Mouse (Mus musculus) frontal cortex, postnatal 25 days (tissue): Measurements from ENCODE around the gene Lipa.
A peak's percentile ranks its signal among the peaks of the same experiment; 100 is the strongest.

Experiments
- DNase-seq, 2 experiments: peaks; one replicate each; pipeline ENCODE4 v3.0.0; 2022; ENCODE audit warnings: low spot score in 2 of 2

Lipa gene

DNA sequence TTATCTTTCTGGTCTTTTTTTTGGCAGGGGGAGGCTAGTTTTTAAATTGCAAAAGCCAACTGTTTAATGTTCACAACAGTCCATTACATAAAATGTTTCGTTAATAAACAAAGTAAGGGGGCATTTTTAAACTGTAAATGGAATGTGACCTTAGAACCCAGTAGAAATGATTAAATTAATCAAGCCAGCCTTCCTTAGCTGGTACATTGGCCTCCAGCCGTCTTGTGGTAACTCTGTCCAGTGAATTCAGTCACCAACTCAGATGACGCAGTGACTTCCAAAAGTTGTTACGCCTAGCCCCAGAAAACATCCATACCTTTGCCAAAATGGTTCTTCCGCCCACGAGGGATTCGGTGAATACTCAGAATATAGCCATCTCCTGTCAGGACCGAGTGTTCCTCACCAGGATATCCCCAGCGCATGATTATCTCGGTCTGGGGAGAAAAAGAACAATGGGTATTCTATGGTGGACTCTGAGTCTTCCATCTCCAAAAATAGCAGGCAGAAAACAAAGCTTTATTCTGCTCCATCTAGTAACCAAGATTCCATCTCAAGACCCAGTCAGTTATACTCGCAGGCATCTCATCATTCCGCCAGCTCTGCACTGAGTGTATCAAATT is 4.1 kb downstream of the Lipa start:
- DNase-seq: no peak

DNA sequence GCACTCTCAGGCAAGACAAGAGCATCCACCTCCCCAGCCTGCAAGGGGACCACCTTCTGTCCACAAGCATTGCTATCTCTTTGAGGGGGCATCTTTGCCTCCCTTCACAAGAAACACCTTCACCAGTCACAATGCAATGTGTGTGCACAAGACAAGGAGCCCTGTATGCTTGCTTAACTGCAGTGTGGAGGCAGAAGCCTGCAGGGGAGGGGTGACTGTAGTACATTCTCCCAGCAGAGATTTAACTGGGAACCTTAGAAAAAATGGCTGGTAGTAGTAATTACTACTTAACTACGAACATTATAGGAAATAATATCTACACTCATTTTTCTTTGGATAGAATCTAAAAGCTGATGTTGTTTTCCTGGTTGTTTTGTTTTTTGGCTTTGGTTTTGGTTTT is 5.3 kb downstream of the Lipa start:
- no peak for DNase-seq

DNA sequence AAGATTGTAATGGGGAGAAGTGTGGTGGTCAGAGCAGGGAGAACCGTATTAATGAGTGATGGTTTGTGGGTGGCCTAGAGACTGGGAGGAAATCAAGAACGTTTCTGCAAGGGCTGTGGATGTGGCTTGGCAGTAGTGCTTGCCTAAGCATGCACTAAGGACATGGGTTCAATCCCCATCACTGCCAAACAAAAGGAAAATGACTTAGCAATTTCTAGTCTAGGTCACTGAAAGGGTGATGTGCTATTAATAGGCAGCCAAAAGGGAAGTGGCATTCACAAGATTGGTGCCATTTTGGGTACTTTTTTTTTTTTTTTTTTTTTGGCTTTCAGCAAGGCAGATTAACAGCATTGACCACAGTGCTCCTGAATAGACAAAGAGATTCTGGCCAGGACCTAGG is 5.9 kb downstream of the Lipa start:
- no peak for DNase-seq

DNA sequence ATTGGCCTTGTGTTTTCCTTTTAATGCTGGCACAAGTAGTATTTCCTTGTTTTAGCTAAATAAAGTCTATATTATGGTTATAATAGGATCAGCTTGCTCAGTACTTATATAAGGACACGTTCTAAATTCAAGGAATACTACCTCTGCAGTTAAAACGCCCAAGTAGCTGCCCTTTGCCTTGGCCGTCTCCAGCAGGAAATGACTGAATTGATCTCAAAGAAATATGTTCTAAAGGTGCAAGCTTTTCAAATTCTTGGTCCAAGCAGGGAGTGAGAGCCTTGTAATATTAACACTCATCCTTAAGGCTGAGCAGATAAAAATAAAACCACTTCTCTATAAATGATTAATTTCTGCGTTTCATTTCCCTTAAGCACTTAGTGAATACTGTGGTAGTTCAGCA is 7.2 kb downstream of the Lipa start:
- DNase-seq: no peak

DNA sequence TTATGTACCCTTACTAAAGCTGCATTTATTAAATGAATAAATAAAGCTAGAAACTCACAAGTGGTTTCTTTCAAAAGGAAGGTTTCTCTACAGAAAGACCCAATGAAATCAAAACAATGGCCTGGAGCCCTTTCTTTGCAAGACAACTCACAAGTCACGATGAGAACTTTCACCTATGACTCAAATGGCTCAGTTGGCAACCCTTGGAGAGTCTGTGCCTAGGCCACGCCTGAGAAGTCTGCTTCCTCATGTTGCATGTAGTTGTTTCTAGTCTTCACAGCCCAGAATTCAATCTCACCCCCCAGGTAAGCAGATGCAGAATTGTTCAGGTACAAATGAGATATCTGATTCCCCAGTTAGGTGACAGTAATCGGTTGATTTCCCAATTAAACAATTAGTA is 7.6 kb downstream of the Lipa start:
- no peak for DNase-seq

DNA sequence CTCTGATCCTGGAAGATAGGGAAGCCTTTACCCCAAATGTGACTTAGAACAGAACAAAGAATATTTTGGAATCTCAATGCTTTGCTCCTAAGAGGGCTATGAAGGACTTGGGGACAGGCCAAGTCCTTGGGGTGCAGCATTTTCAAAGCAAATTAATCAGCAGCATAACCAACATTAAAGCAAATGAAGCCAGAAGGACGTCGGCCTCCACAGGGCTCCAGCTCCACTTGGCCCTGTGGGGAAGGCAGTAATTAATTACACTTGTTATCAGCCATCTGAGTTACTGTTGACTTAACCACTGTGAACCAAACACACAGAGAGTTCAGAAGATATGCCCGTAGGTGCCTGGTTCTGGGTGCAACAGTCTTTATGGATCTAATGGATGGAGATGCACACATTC is 8.5 kb downstream of the Lipa start:
- DNase-seq: no peak

- no peak for DNase-seq
Observed at GRCm38 (mm10) chr19:34517812-34518594, 9.3 kb downstream of the Lipa start.

DNA sequence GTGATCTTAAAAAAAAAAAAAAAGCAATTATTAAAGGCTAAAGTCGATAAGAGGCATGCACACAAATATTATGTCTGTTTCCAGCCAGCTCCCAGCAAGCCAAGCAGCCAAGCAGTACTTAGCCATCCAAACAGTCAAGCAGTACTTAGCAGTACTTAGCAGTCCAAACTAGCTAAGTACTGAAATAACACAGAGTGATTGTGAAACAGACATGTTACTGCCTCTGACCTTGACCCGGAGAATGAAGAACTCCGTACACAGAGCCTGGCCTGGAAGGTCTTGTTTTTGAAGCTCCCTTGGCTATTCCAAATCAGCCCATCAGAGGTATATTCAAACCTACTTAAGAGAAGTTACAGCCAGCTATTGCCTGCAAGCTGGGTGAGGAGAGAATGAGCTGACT is 10.1 kb downstream of the Lipa start:
- DNase-seq: no peak

DNA sequence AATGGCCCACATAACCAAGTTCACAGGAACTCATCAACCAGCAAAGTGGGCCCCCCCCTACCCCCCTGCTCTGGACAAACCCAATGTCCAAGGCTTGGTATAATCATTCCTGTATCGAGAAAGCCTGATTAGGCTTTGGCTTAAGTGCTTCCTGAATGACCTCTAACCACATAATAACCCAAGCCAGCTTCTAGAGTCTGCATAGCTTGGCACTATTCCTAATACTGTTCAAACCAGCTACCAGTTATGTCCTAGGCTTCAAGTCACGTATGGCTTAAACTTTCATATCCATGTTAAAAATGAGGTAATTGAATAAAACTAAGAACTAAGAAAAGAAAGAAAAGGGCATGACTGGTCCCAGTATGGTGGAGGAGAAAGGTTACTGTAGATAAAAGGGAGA is 10.9 kb downstream of the Lipa start:
- no peak for DNase-seq

DNA sequence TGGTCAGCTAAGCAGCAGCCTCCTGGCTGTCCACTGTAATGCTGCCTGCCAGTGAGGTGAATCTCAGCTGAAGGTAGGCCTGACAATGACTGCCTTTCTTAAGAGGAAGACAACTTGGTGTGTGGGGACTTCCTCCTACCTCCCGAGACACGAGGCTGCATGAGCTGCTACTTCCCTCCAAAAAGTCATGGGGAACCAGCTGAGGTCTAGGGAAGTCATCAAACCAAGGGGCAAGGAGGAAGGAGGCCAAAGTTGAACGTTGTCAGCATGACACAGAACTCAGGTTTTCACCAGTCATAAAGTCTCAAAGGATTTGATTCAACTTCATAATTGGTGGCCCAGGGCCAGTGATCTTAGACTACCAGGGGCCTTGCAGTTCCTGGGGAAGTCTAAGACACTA is 11.6 kb downstream of the Lipa start:
- no peak for DNase-seq

DNA sequence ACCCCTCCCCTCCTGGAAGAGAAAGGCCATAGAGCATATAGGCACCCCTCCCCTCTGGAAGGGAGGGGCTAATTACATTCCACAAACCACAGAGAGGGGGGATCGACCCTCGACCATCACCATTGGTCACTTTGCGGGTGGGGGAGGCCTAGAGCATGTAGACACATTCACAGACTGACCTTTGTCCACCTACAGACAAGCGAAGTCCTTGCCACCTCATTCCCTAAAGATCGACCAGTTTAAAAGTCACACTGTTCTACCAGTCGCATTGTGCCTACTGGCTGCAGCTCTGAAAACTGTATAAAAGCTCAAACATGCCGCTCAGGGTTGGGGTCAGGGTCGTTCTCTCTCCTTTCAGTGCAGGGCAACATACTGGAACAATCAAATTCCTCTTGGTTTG is 15.7 kb downstream of the Lipa start:
- no peak for DNase-seq

- DNase-seq: no peak
Observed at GRCm38 (mm10) chr19:34510717-34511116, 16.6 kb downstream of the Lipa start.

GRCm38 (mm10) chr19:34505161-34505721 is 22.0 kb downstream of the Lipa start:
- no peak for DNase-seq

DNA sequence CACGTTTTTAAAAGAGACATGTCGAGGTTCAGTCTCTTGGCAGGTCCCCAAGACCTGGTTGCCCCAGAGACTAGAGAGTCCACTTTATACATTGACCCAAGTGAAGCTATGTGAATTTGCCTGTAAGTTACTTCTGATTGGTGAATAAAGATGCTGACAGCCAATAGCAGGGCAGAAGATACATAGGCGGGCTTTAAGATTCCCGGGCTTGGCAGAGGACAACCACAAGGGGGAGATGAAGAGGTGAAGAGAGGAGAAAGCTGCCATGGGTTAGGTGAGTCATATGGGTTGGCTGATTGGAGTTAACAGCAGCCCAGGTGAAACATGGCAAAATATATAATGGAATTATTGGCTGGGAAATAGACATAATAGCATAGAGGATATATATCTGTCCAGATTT is 26.5 kb downstream of the Lipa start:
- peak; percentile 23 to 25 for DNase-seq

- no peak for DNase-seq
Observed at GRCm38 (mm10) chr19:34496353-34496752, 30.9 kb downstream of the Lipa start.

DNA sequence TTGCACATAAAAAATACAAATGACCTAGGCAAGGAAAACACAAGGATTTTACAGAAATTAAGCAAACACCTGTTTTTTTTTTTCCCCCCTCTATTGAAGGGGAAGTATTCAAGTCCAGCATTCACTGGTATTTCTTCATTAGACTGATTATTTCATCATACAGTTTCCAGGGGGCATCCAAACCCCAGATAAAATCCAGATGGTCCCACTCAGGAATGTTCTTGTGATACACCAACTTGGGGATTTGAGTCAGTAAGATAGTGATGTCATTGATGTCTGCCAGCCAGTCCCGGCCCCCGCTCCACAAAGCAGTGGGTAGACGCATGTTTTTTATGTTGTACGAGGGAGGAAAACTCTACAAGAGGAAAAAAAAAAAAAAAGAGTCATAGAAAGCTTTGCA is 33.4 kb downstream of the Lipa start:
- no peak for DNase-seq

DNA sequence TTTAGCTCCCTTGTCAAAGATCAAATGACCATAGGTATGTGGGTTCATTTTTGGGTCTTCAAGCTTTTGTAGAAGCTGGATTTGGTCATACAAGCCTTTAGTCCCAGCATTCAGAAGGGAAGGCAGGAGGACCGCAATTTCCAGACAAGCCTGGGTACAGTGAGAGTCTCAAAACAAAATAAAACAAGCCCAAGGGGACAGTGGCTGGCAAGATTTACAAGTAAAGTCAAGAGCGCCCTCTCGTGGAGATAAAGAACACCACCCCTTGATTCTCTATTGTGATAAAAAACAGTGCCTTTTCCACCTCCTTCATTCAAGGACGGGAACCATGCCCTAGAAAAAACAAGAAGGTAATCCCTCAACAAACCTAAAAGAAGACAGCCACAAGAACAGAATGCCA is 43.7 kb downstream of the Lipa start:
- no peak for DNase-seq

DNA sequence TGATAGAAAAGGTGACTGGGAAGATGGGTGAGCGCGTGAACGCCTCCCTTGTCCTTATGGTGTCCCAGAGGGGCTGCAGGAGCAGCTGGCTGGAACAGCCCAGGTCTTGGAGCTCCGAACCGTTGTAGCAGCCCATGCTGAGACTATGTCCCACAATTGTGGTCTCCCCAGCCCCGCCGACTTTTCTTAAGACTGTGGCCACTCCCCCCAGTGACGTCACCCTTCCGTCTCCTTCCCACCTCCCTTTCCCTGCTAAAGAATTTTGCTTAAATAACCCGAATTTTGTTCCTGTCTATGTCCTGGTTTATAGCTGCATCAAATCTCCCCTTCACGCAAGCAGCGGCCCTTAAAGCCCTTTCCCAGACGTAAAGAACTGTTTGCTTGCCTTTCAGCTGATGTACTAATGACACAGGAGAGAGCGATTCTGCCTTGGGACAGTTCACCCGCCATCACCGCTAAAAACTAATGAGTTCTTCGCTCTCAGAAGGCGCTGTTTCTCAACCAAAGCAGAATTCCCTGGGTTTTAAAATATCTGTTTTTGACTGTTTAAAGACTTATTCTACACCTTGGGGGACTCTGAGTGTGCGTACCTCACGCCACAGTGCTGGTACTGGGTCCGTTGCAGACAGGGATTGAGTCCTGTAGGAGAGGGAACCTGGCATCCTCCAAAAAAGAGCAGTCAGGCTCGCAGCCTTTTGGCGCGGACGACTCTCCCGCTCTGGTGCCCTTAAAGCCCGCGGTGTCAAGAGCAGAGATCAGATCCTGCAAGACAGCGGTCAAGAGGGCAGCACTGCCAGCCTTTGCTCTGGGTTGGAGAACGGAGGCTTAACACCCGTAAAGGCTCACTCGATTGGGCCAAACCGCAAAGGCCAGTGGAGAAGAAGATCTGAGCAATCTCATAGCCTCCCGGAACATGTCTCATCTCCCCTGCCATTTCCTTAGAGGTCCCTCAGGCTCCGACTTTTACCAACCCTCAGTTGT is 52.0 kb downstream of the Lipa start, which contains the start of gene Ch25h:
Ch25h (minus strand) TSS at position 174 of the 981 bp plus-strand sequence.
- peak in 1 of 2 experiments; percentile 12 for DNase-seq

GRCm38 (mm10) chr19:34474228-34474990 is 52.9 kb downstream of the Lipa start:
- no peak for DNase-seq

DNA sequence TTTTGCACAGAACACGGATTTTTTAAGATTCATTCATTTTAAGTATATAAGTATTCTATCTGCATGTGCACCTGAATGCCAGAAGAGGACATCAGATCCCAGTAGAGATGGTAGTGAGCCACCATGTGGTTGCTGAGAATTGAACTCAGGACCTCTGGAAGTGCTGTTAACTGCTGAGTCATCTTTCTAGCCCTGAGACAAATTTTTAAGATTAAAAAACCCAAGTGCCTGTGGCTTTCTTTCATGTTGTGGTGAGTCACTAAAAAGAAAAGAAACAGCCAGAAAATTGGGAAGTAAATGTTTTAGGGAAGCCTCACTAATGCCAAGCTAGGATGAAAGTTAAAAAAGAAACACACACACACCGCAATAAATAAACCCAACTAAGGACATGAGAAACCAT is 55.6 kb downstream of the Lipa start:
- no peak for DNase-seq

- no peak for DNase-seq
Observed at GRCm38 (mm10) chr19:34468794-34469193, 58.5 kb downstream of the Lipa start.
